Mouse (Mus musculus) intestine, embryonic 14.5 days (tissue): ENCODE results near the gene Zfp791. TPM values are rescaled to one million over a fixed set of nuclear protein-coding genes. Genes with fewer than 3 reads are reported as not detected.
"Not testable (repeated sequence)": the region's sequence is repeated elsewhere in the genome, so short reads cannot be mapped to it uniquely, and the experiment has no call there.

Source experiments
- ATAC-seq: fragments of 200-750 bp; cut with Nextera tagmentation; replicated peaks from 2 replicates; pipeline ENCODE4 v1.8.0; 2017; ENCODE audit warnings: low read depth, moderate number of reproducible peaks, moderate TSS enrichment, moderate library complexity; ENCODE audit not compliant: low FRiP score, low TSS enrichment
- DNase-seq: peaks from one replicate; pipeline ENCODE4 v3.0.0-alpha.2; 2018; ENCODE audit warnings: low spot score
- H3K27ac ChIP-seq: fragments of 300-500 bp; sonication (generic); 2 replicates; pipeline ENCODE4 v1.5.1; 2014; ENCODE audit warnings: low read depth, mild to moderate bottlenecking, control low read depth
- H3K27me3 ChIP-seq: fragments of 300-500 bp; sonication (generic); replicated peaks from 2 replicates; pipeline ENCODE4 v1.6.1; 2014; ENCODE audit warnings: low read length, control low read depth; ENCODE audit not compliant: control insufficient read depth, insufficient read depth
- H3K36me3 ChIP-seq: fragments of 300-500 bp; sonication (generic); 2 replicates; pipeline ENCODE4 v1.6.1; 2014; ENCODE audit warnings: low read length, control low read depth; ENCODE audit not compliant: control insufficient read depth, insufficient read depth
- H3K4me1 ChIP-seq: fragments of 300-500 bp; sonication (generic); replicated peaks from 2 replicates; pipeline ENCODE4 v1.6.1; 2014; ENCODE audit warnings: low read length, control low read depth, mixed read lengths; ENCODE audit not compliant: control insufficient read depth, insufficient read depth
- H3K4me2 ChIP-seq: fragments of 300-500 bp; sonication (generic); 2 replicates; pipeline ENCODE4 v1.6.1; 2014; ENCODE audit warnings: low read length
- H3K4me3 ChIP-seq: fragments of 300-500 bp; sonication (generic); 2 replicates; pipeline ENCODE4 v1.5.1; 2014; ENCODE audit warnings: low read depth, low read length, control low read depth, mixed read lengths
- H3K9ac ChIP-seq: fragments of 300-500 bp; sonication (generic); 2 replicates; pipeline ENCODE4 v1.6.1; 2014; ENCODE audit warnings: mild to moderate bottlenecking, low read length
- H3K9me3 ChIP-seq: fragments of 300-500 bp; sonication (generic); 2 replicates; pipeline ENCODE4 v1.6.1; 2016; ENCODE audit warnings: low read length, control low read depth; ENCODE audit not compliant: control insufficient read depth
- WGBS: fragments of 180-500 bp; shearing (Covaris S2); extraction: QIAGEN DNeasy Blood & Tissue Kit; methylation state at CpG from one replicate; pipeline ENCODE4 v1.1.7; 2014; 5-methylcytosine and 5-hydroxymethylcytosine counted together
- polyA plus RNA-seq: library from polyadenylated mRNA; unstranded; fragments of >200 nt; fragmentation: Nextera tagmentation; extraction: Ambion mirVana; gene quantifications from 2 replicates; pipeline ENCODE4 v1.2.1, GENCODE M21; 2014

Zfp791 gene
- polyA plus RNA-seq, 1 experiment from 2014 or later, result 2.2 TPM

GRCm38 (mm10) chr8:85095051-85095450, 27.8 kb downstream of the Zfp791 start:
- no peak overlapping the region for H3K27ac ChIP-seq
- no peak overlapping the region for H3K9ac ChIP-seq
- 94% methylated on average over 13 of the region's 13 CpGs for WGBS
- H3K36me3 ChIP-seq, result peaks cover 69% of the 10 kb centered on the region
- DNase-seq (no peak), ATAC-seq (no peak)
- H3K4me1 ChIP-seq, result no peaks in the 10 kb centered on the region
- H3K27me3 ChIP-seq, result no peaks in the 10 kb centered on the region
- H3K9me3 ChIP-seq, result no peaks in the 10 kb centered on the region
- H3K4me3 ChIP-seq, result no peak overlapping the region
- H3K4me2 ChIP-seq, result no peak overlapping the region

GRCm38 (mm10) chr8:85091526-85092090, 31.3 kb downstream of the Zfp791 start:
- Histone ChIP-seq H3K9ac (no peak overlapping the region), H3K4me1 (no peaks in the 10 kb centered on the region), H3K27ac (no peak overlapping the region), H3K4me3 (no peak overlapping the region), H3K27me3 (no peaks in the 10 kb centered on the region), H3K4me2 (no peak overlapping the region), H3K36me3 (peaks cover 72% of the 10 kb centered on the region), H3K9me3 (no peaks in the 10 kb centered on the region)
- 32% methylated on average over 21 of the region's 21 CpGs for WGBS
- DNase-seq (no peak), ATAC-seq (peak; percentile 28; the same call in 1 of the 2 replicates)

GRCm38 (mm10) chr8:85090856-85091255, 32.0 kb downstream of the Zfp791 start:
- no peaks in the 10 kb centered on the region for H3K27me3 ChIP-seq
- no peak overlapping the region for H3K4me2 ChIP-seq
- H3K4me3 ChIP-seq, result no peak overlapping the region
- no peaks in the 10 kb centered on the region for H3K9me3 ChIP-seq
- WGBS, result 84% methylated on average over 11 of the region's 11 CpGs
- H3K4me1 ChIP-seq, result no peaks in the 10 kb centered on the region
- ATAC-seq, result no peak
- no peak overlapping the region for H3K9ac ChIP-seq
- H3K36me3 ChIP-seq, result peaks cover 67% of the 10 kb centered on the region
- DNase-seq, result no peak
- no peak overlapping the region for H3K27ac ChIP-seq

- ATAC-seq, result no peak
- Histone ChIP-seq H3K36me3 (peaks cover 52% of the 10 kb centered on the region), H3K4me2 (no peak overlapping the region), H3K27ac (no peak overlapping the region), H3K9ac (no peak overlapping the region), H3K9me3 (no peaks in the 10 kb centered on the region), H3K4me3 (no peak overlapping the region), H3K27me3 (no peaks in the 10 kb centered on the region), H3K4me1 (peaks cover 3% of the 10 kb centered on the region; the same call in 1 of the 2 replicates)
- no peak for DNase-seq
- WGBS, result 79% methylated on average over 2 of the region's 2 CpGs
Measured at GRCm38 (mm10) chr8:85088771-85089170, 34.1 kb downstream of the Zfp791 start.

GRCm38 (mm10) chr8:85086238-85086637, 36.7 kb downstream of the Zfp791 start:
- Histone ChIP-seq H3K9me3 (no peaks in the 10 kb centered on the region), H3K4me1 (peaks cover 9% of the 10 kb centered on the region; the same call in 1 of the 2 replicates), H3K36me3 (peaks cover 36% of the 10 kb centered on the region), H3K27me3 (no peaks in the 10 kb centered on the region), H3K4me3 (no peak overlapping the region), H3K4me2 (no peak overlapping the region), H3K9ac (no peak overlapping the region), H3K27ac (no peak overlapping the region)
- no peak for ATAC-seq
- no peak for DNase-seq
- WGBS, result 81% methylated on average over 3 of the region's 3 CpGs

- H3K27ac ChIP-seq, result no peak overlapping the region
- H3K36me3 ChIP-seq, result peaks cover 31% of the 10 kb centered on the region
- peaks cover 13% of the 10 kb centered on the region; the same call in 1 of the 2 replicates for H3K4me1 ChIP-seq
- no peaks in the 10 kb centered on the region for H3K9me3 ChIP-seq
- no peak overlapping the region for H3K4me2 ChIP-seq
- H3K4me3 ChIP-seq, result no peak overlapping the region
- 87% methylated on average over 8 of the region's 8 CpGs for whole genome bisulfite sequencing
- no peak for ATAC-seq
- no peaks in the 10 kb centered on the region for H3K27me3 ChIP-seq
- no peak overlapping the region for H3K9ac ChIP-seq
- no peak for DNase-seq
Measured at GRCm38 (mm10) chr8:85084633-85085032, 38.3 kb downstream of the Zfp791 start.

- peak; percentile 85 for DNase-seq
- Histone ChIP-seq H3K4me1 (peaks cover 16% of the 10 kb centered on the region; the same call in 1 of the 2 replicates), H3K27ac (no peak within 1 kb of the TSS), H3K36me3 (peaks cover 32% of the 10 kb centered on the region), H3K4me2 (peak within 1 kb of the TSS; percentile 85), H3K9me3 (no peaks in the 10 kb centered on the region), H3K27me3 (no peaks in the 10 kb centered on the region), H3K9ac (peak within 1 kb of the TSS; percentile 62), H3K4me3 (peak within 1 kb of the TSS; percentile 55)
- ATAC-seq, result peak; percentile 83
- WGBS, result under 1% methylated on average over 30 of the region's 30 CpGs
Measured at GRCm38 (mm10) chr8:85083108-85083813, 39.6 kb downstream of the Zfp791 start, which contains the start of gene Man2b1. Man2b1 (plus strand) TSS chr8:85083270.

- H3K27ac ChIP-seq, H3K27me3 ChIP-seq, H3K9me3 ChIP-seq, DNase-seq, H3K4me2 ChIP-seq, ATAC-seq, H3K9ac ChIP-seq, H3K4me3 ChIP-seq: not testable (repeated sequence)
- H3K4me1 ChIP-seq, result peaks cover 16% of the 10 kb centered on the region; the same call in 1 of the 2 replicates
- WGBS, result 85% methylated on average over 4 of the region's 4 CpGs
- peaks cover 28% of the 10 kb centered on the region for H3K36me3 ChIP-seq
Measured at GRCm38 (mm10) chr8:85082169-85082568, 40.7 kb downstream of the Zfp791 start.
